Mouse (Mus musculus) neural tube, embryonic 15.5 days (tissue): Measurements from ENCODE around the gene Gba2. TPM values are rescaled to one million over a fixed set of nuclear protein-coding genes. Genes with fewer than 3 reads are reported as not detected.

Source experiments
- polyA plus RNA-seq: library from polyadenylated mRNA; unstranded; fragments of >200 nt; fragmentation: Nextera tagmentation; extraction: Ambion mirVana; gene quantifications from 2 replicates; pipeline ENCODE4 v1.2.1, GENCODE M21; 2015

The Gba2 gene
- polyA plus RNA-seq, 1 experiment from 2014 or later = 54.5 TPM

Other genes with a start within 250 kb of the Gba2 start
- 69.2 and 82.7 TPM in 2 replicates for gene Rusc2, start 196.9 kb downstream of the Gba2 start, polyA plus RNA-seq
- gene Fam166b, start 149.7 kb downstream of the Gba2 start, polyA plus RNA-seq = 1.7 and 2.6 TPM in 2 replicates
- 9.7 and 14.1 TPM in 2 replicates for gene Tesk1, start 136.9 kb downstream of the Gba2 start, polyA plus RNA-seq
- gene Cd72, start 124.2 kb downstream of the Gba2 start, polyA plus RNA-seq = 4.3 and 6.7 TPM in 2 replicates
- 1.9 TPM in 1 of 2 replicates, not detected in the other for gene Sit1, start 95.1 kb downstream of the Gba2 start, polyA plus RNA-seq
- gene Ccdc107, start 86.0 kb downstream of the Gba2 start, polyA plus RNA-seq = 88.9 and 89.8 TPM in 2 replicates
- gene Arhgef39, start 79.2 kb downstream of the Gba2 start, polyA plus RNA-seq = 5.9 and 15.4 TPM in 2 replicates
- 0.17 and 1.3 TPM in 2 replicates for gene Car9, start 71.9 kb downstream of the Gba2 start, polyA plus RNA-seq
- gene Tpm2, start 55.1 kb downstream of the Gba2 start, polyA plus RNA-seq = 51.4 and 85.4 TPM in 2 replicates
- gene Creb3, start 16.5 kb downstream of the Gba2 start, polyA plus RNA-seq = 80.8 and 82.0 TPM in 2 replicates
- 63.5 and 70.8 TPM in 2 replicates for gene Tln1, start 16.2 kb downstream of the Gba2 start, polyA plus RNA-seq
- gene Rgp1, start 158 bp downstream of the Gba2 start, polyA plus RNA-seq = 22.0 and 23.9 TPM in 2 replicates
- gene Msmp, start 5.6 kb upstream of the Gba2 start, polyA plus RNA-seq = 1.2 and 1.5 TPM in 2 replicates
- gene Npr2, start 53.1 kb upstream of the Gba2 start, polyA plus RNA-seq = 12.9 and 16.1 TPM in 2 replicates
- gene Spag8, start 74.7 kb upstream of the Gba2 start, polyA plus RNA-seq = 4.1 and 4.3 TPM in 2 replicates
- 77.5 and 78.9 TPM in 2 replicates for gene Hint2, start 77.6 kb upstream of the Gba2 start, polyA plus RNA-seq
- 9.1 and 12.4 TPM in 2 replicates for gene Tmem8b, start 90.1 kb upstream of the Gba2 start, polyA plus RNA-seq
- 1.5 and 1.6 TPM in 2 replicates for gene Fam221b, start 90.3 kb upstream of the Gba2 start, polyA plus RNA-seq
- 0.08 TPM in 1 of 2 replicates, not detected in the other for gene Olfr70, start 121.9 kb upstream of the Gba2 start, polyA plus RNA-seq
- gene Olfr71, start 131.4 kb upstream of the Gba2 start, polyA plus RNA-seq = not detected in 2 replicates
- 0.24 and 0.45 TPM in 2 replicates for gene Hrct1, start 148.3 kb upstream of the Gba2 start, polyA plus RNA-seq
- gene Spaar, start 151.2 kb upstream of the Gba2 start, polyA plus RNA-seq = 0.05 and 0.06 TPM in 2 replicates
- not detected in 2 replicates for gene Olfr159, start 192.1 kb upstream of the Gba2 start, polyA plus RNA-seq
- not detected in 2 replicates for gene Olfr156, start 245.0 kb upstream of the Gba2 start, polyA plus RNA-seq